Mouse (Mus musculus) cortical plate, adult 2 months (tissue): ENCODE data around the gene Gtsf1l. TPM values are rescaled to one million over a fixed set of nuclear protein-coding genes. Genes with fewer than 3 reads are reported as not detected.
"Not testable (repeated sequence)": the region's sequence is repeated elsewhere in the genome, so short reads cannot be mapped to it uniquely, and the experiment has no call there.

Experiments used
- H3K27ac ChIP-seq: fragments of 200-500 bp; 2 replicates; pipeline ENCODE4 v1.5.1; 2012; ENCODE audit warnings: low read length, control low read depth, inconsistent platforms; ENCODE audit not compliant: insufficient read depth
- H3K4me1 ChIP-seq: fragments of 200-500 bp; 2 replicates; pipeline ENCODE4 v1.6.1; 2011; ENCODE audit warnings: low read length; ENCODE audit not compliant: control insufficient read depth, insufficient read depth
- H3K4me3 ChIP-seq: fragments of 200-500 bp; 2 replicates; pipeline ENCODE4 v1.5.1; 2011; ENCODE audit warnings: mild to moderate bottlenecking, low read length, control low read depth; ENCODE audit not compliant: insufficient read depth
- CTCF ChIP-seq: fragments of 200-500 bp; IDR thresholded peaks from 2 replicates; pipeline ENCODE4 v1.5.1; 2011; ENCODE audit warnings: mild to moderate bottlenecking, control low read depth, low read length; ENCODE audit not compliant: insufficient read depth; ENCODE audit errors: extremely low read depth
- POLR2A ChIP-seq: fragments of 200-500 bp; IDR thresholded peaks from 2 replicates; pipeline ENCODE4 v1.6.1; 2011; ENCODE audit warnings: mild to moderate bottlenecking, low read length, control low read depth; ENCODE audit not compliant: insufficient read depth; ENCODE audit errors: extremely low read depth
- polyA plus RNA-seq: library from polyadenylated mRNA; depleted of rRNA; stranded (reverse); fragments of >200 nt; gene quantifications from 2 replicates; pipeline ENCODE4 v1.2.3, GENCODE M21; 2012

Gtsf1l gene
- polyA plus RNA-seq, 1 experiment, result not detected

DNA sequence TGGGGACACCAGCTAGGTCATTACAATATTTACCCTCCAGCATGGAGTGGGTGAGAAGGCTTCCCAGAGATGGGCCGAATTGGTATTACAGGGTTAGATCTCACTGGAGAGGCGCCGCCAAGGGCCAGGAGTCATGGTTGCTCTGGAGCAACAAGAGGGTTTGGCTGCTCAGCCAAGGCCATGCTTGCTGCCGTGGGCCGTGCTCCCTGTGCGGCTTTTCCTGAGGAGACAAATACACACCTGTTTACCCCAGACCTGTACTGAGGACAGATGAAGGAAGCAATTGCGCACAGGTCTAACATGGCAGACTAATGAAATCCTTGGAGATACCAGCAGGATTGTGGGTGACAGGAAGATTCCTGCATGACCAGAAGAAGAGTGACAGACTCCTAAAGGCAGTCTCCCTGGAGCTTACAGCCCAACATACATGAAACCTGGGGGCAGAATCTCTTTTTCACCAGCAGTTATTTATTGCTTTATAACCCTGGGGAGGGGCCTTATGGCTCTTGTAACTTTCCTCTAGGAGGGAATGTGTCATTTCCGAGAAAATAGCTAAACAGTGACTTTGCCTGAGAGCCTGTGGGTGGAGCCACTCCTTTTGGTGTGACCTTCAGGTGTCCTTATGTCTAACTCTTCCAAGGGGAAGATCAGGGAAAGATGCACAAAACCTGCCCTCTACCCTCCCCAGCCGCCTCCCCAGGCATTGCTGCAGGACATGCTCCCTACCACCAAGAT, 14.5 kb downstream of the Gtsf1l start:
- Histone ChIP-seq H3K27ac (no peak overlapping the region), H3K4me3 (no peak overlapping the region), H3K4me1 (no peaks in the 10 kb centered on the region)
- TF ChIP-seq POLR2A (no peak), CTCF (no peak)

DNA sequence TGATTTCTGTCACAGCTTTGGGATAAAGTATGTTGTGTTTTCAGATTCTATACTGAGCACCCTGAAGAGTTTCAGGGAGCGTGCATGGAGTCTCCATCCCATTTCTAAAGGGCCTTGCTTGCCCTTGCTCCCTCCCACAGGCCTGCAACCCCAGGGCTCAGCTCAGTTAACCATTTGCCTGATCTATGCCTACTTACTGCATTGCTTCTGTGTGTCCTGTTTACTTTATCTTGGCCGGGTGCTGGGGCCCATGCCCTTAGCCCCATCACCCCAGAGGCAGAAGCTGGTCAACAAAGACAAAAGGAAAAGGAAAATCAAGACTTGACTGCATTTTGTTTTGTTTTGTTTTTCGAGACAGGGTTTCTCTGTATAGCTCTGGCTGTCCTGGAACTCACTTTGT, 16.1 kb downstream of the Gtsf1l start:
- no peak overlapping the region for H3K4me3 ChIP-seq
- H3K4me1 ChIP-seq, result no peaks in the 10 kb centered on the region
- no peak overlapping the region for H3K27ac ChIP-seq
- TF ChIP-seq CTCF (no peak), POLR2A (no peak)

DNA sequence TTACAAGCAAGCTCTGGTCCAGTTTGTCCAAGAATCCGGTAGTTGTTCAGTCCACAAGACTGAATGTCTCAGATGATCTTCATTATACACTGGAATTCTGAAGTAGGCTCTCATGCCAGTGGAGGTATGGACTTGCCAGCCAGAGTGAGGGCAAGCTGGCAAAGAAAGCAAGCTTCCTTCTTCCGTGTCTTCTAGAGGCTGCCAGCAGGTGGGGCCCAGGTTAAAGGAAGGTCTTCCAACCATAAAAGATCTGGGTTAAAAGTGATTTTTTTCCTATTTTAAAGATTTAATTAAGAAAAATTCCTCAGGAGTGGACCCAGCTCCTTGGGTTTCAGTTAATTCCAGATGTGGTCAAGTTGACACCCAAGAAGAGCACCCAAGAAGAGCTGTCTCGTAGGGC, 17.4 kb downstream of the Gtsf1l start:
- Histone ChIP-seq H3K4me3 (no peak overlapping the region), H3K27ac (no peak overlapping the region), H3K4me1 (no peaks in the 10 kb centered on the region)
- TF ChIP-seq POLR2A (no peak), CTCF (no peak)

DNA sequence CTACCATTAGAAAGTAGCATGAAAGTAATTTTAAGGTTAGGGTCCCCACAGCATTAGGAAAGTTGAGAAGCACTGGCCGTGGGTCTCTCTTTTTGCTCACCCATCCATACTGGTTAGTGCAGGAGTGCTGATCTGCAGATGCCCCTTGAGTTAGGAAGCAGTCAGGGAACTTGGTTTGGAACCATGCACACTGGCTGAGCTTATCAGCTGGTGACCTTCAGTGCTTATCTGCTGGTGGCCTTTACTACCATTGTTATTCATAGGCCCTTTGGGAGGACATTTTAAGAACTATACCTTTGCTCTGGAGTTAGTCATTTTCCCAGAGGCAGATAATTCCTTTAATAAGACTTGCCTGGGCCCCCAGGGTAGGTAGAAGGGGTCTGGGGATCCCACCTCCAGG, 20.4 kb downstream of the Gtsf1l start:
- H3K27ac ChIP-seq, result no peak overlapping the region
- no peak overlapping the region for H3K4me3 ChIP-seq
- TF ChIP-seq CTCF (no peak), POLR2A (no peak)
- no peaks in the 10 kb centered on the region for H3K4me1 ChIP-seq

DNA sequence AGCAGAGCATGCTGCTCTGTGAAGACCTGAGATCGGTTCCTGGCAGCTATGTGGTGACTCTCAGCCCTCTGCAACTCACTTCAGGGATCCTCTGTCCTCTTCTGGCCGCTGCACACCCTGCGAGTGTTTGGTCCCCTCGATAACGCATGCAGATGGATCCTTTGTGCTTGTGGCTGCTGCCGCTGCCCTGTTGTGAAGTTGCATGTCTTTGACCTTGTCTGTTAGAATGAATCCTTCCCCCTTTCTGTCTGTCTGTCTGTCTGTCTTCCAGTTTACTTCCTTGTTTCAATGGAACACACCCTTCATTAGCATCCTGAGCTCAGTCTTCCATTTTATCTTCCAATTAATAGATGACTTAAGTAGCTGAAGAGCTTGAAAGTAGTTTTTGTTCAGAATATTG, 21.3 kb downstream of the Gtsf1l start:
- Histone ChIP-seq H3K27ac (no peak overlapping the region), H3K4me3 (no peak overlapping the region), H3K4me1 (no peaks in the 10 kb centered on the region)
- no peak for TF ChIP-seq CTCF
- TF ChIP-seq POLR2A, result no peak

DNA sequence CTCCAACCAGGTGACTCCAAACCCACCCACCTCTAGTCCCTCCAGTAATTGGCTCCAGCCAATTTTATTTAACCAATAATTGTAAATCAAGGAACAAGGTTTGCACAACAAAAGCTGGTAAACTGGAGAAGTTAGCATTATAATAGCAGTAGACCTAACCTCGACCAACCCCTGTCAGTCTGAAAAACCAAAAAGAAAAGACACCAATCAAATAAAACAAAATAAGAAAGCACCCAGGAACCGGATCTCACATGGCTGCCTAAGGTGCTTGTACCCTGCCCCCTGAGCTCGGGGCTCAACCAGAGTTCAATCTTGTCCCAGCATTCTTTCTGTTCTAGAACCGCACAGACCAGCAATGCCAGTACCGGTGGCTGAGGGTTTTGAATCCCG, 25.5 kb downstream of the Gtsf1l start:
- Histone ChIP-seq H3K4me1 (no peaks in the 10 kb centered on the region), H3K4me3 (no peak overlapping the region), H3K27ac (no peak overlapping the region)
- TF ChIP-seq POLR2A (no peak), CTCF (no peak)

DNA sequence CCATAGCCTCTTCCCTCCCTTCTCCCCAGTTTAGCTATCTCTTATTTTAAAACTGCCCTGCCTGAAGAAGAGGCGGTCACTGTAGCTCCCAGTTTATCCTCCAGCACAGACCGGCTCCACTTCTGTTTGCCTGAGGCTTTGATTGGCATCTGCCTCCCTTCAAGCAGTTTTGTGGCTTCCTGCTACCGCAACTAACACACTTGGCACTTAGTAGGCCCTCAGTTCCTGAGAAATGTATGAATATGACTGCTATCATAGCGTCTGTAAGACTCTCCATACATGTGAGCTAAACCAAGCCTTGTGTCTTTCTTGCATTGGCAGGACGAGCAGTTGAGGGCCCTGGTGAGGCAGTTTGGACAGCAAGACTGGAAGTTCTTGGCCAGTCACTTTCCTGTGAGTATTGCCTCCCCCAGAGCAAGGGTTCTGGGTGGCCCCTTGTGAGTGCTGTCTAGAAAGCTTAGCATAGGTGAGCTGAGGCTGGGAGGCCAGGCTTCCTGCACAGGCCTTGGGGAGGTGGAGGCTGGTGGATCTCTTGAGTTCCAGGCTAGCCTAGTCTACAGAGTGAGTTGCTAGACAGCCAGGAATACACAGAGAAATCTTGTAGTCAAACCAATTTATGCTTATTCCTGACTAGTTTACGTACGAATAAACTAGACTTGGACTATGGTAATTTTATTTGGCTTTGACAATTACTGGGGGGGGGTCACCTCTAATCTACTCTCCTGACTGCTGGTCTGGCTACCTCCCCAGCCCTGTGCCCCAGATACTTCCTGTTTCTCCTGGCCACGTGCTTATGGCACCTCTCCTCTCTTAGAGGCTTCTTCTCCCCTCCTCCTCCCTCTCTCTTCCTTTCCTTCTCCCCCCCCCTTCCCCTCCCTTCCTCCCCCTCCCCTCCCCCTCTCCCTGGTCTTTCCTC, 26.2 kb downstream of the Gtsf1l start:
- Histone ChIP-seq H3K4me1 (no peaks in the 10 kb centered on the region), H3K27ac (no peak overlapping the region), H3K4me3 (no peak overlapping the region)
- no peak for TF ChIP-seq CTCF
- TF ChIP-seq POLR2A, result no peak

DNA sequence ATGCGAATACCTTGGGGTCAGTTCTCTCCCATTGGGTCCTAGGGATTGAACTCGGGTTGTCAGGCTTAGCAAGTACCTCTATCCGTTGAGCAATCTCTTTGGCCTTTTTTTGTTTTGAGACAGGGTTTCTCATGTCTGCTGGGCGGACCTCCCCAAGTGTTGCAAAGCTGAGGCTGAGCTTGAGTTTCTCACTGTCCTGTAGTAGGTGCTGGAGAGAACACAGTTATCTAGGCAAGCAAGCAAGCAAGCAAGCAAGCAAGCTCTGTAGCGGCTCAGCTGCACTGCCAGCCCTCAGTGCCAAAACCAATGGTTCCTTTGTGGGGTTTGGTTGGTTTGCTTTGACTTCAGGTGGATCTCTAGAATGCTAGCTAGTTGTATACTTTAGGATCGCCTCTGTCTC, 27.0 kb downstream of the Gtsf1l start:
- no peak overlapping the region for H3K27ac ChIP-seq
- no peak for TF ChIP-seq CTCF
- TF ChIP-seq POLR2A, result no peak
- H3K4me1 ChIP-seq, result no peaks in the 10 kb centered on the region
- H3K4me3 ChIP-seq, result no peak overlapping the region

DNA sequence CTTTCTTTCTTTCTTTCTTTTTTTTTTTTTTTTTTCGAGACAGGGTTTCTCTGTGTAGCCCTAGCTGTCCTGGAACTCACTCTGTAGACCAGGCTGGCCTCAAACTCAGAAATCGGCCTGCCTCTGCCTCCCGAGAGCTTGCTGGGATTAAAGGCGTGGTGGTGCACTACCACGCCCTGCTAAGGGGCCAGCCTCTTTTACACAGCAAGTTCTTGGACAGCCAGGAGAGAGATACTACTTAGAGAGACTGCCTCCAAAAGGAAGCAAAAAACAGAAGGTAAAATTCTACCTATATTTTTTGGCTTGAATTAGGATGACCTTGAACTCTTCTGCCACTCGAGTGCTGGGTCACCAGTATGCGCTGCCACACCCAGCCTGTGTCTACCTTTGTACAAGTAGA, 28.7 kb downstream of the Gtsf1l start:
- not testable (repeated sequence) for H3K27ac ChIP-seq, H3K4me1 ChIP-seq, H3K4me3 ChIP-seq

DNA sequence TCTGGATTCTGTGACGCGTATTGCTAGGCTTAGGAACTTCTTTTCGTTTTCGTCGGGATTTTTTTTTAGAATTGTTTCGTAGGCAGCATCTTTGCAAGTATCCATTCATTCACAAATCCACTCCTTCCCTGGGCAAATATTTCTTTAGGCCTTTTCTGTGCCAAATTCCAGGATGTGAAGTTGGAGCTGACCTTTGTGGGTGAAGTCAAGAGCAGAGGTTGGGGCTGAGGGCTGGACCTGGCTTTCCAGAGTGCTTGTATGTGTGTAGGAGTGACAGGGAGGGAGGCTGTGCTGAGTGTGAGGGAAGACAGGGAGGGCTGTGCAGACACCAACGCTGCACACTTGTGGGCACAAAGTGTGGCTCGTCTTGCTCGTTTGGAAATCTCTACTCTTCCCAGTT, 31.1 kb downstream of the Gtsf1l start:
- H3K4me3 ChIP-seq, result no peak overlapping the region
- no peak overlapping the region for H3K27ac ChIP-seq
- TF ChIP-seq CTCF (no peak), POLR2A (no peak)
- no peaks in the 10 kb centered on the region for H3K4me1 ChIP-seq
